Mouse (Mus musculus): ENCODE measurements at regions not wholly inside any gene's neighbourhood (a gene's known extent, or its start where the extent isn't known, plus 50 kb on each side); places are given as distances from the start of the nearest gene placed in this dataset.
A peak's percentile ranks its signal among the peaks of the same experiment; 100 is the strongest.

DNA sequence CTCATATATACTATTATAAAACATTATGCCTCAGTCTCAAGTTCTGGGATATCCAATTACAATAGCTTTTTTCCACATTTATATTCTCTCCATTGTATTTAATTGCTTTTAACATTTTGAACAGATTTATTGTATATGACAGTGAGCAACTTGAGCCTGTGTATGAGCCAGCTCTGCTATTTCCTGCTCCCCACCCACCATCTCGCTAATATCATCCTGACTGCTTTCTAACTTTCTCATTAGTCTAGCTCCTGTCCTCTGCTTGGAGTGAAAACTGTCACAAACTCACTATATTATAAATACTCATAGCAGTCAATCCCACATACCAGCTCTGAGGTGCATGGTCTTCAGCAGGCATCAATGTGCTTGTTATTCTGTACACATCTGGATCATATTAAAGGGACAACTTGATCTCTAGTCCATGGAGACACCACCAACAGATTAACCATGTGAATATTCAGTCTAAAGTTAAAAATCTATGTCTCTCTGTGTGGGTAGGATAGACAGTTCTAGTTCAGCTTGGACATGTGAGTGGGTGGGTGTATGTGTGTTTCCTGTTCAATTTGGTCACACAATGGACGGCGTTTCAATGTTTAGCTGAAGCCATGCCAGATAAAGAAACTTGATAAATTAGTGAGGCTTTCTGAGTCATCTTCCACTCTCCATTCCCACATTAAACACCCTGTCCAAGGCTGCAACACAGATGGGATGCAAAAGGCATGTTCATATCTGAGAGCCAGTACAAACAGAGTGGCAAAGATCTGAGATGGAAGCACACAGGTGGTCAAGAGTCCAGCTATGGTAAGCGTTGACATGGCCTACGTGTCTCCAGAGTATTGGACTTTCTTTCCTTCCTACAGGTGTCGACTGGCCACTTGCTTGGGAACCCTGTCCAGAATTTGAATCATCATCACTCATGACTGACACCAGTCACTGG is 616.1 kb upstream of the Clint1 start:
- Histone ChIP-seq H3K4me1 (no peaks in the 10 kb centered on the region), H3K9me3 (replicated peaks) (no peaks in the 10 kb centered on the region), H3K4me3 (no peak overlapping the region), H3K27me3 (ENCODE audit: low read depth, poor library complexity, severe bottlenecking) (no peaks in the 10 kb centered on the region), H3K27ac (replicated peaks) (no peak overlapping the region), H3K36me3 (no peaks in the 10 kb centered on the region)
- WGBS = 88% methylated on average over 6 of the region's 6 CpGs
- no peak for DNase-seq (ENCODE audit: low spot score)

DNA sequence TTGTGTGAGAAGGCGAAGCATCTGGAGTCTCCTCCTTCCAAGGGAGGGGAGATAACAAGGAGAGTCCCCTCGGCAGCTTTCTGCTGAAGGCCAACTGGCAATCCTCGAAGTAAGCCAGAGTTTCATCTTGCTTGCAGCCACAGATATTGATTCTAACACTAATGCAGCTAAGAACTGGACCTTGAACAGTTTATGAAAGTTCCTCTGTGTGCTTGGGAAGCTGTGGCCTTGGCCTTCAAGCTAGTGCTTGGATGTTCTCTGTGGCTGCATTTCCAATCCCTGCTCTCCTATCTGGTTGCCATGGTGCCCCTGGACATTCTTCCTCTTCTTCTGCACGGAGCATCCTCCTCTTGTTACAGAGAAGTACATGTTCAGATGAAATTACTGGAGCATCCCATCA is 614.8 kb upstream of the Clint1 start:
- no peaks in the 10 kb centered on the region for H3K27me3 ChIP-seq (ENCODE audit: low read depth, poor library complexity, severe bottlenecking)
- 75% methylated on average over 4 of the region's 4 CpGs for WGBS
- DNase-seq (ENCODE audit: low spot score) = no peak
- no peak overlapping the region for H3K27ac ChIP-seq (replicated peaks)
- H3K4me1 ChIP-seq = no peaks in the 10 kb centered on the region
- no peaks in the 10 kb centered on the region for H3K36me3 ChIP-seq
- H3K4me3 ChIP-seq = no peak overlapping the region
- H3K9me3 ChIP-seq (replicated peaks) = no peaks in the 10 kb centered on the region

DNA sequence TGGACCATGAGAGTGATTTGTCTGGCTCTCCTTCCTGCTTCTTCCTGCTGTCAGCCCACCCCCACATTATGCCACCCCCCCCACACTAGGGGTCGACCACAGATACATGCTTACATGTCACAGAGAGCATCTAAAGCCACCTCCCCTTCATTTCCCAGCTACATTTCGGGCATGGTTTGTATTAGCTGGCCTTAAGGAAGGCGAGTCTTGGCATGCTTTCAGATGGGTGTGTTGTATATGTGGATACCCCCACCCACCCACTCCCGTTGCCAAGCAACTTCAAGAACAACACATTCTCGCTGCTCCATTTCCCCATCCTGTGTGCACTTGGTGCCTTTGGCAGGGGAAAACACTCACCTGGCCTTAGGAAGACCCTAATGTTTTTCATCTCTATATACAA is 612.8 kb upstream of the Clint1 start:
- Histone ChIP-seq H3K9me3 (replicated peaks) (no peaks in the 10 kb centered on the region), H3K27ac (replicated peaks) (no peak overlapping the region), H3K4me1 (no peaks in the 10 kb centered on the region), H3K4me3 (no peak overlapping the region), H3K27me3 (ENCODE audit: low read depth, poor library complexity, severe bottlenecking) (no peaks in the 10 kb centered on the region), H3K36me3 (no peaks in the 10 kb centered on the region)
- 86% methylated on average over 5 of the region's 5 CpGs for WGBS
- no peak for DNase-seq (ENCODE audit: low spot score)

DNA sequence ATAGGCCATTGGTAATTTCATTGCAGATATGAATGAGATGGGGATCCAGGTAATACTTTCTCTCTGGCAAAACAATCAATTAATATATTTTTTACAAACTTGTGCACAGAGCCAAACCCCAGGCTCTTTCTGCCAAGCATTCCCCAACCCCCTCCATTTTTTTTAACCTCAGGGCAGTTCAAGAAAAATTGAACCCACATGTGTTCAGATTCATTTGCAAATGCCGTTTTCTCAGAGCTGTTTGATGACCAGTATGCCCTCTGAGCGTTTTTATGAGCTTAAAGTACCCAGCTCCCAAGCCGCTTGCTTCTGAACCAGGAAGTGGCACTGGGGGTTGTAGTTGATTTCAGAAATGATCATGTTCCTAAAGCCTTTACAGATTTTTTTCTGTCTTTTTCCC is 611.4 kb upstream of the Clint1 start:
- H3K4me3 ChIP-seq = no peak overlapping the region
- H3K9me3 ChIP-seq (replicated peaks) = no peaks in the 10 kb centered on the region
- 66% methylated on average over 3 of the region's 3 CpGs for WGBS
- DNase-seq (ENCODE audit: low spot score) = no peak
- no peaks in the 10 kb centered on the region for H3K36me3 ChIP-seq
- H3K4me1 ChIP-seq = no peaks in the 10 kb centered on the region
- H3K27ac ChIP-seq (replicated peaks) = no peak overlapping the region
- no peaks in the 10 kb centered on the region for H3K27me3 ChIP-seq (ENCODE audit: low read depth, poor library complexity, severe bottlenecking)

DNA sequence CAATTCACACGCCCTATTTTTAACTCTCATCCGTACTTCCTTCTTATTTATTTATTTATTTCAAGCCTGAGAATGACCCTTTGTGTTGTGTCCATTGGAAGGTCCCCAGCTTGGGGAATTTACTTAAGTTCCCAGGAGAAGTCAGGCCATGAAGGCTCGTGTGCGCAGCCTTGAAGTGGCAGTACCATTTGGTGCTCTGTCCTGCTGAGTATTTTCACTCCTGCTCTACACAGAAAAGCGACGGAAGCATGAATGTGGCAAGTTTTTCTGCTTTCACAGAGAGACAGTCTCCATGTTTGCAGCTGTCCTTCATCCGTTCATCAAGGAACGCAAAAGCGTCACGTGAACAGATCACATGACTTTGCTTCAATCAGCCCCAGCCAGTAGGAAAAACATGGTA is 610.2 kb upstream of the Clint1 start:
- Histone ChIP-seq H3K36me3 (no peaks in the 10 kb centered on the region), H3K9me3 (replicated peaks) (no peaks in the 10 kb centered on the region), H3K4me3 (no peak overlapping the region), H3K27me3 (ENCODE audit: low read depth, poor library complexity, severe bottlenecking) (no peaks in the 10 kb centered on the region), H3K4me1 (no peaks in the 10 kb centered on the region), H3K27ac (replicated peaks) (no peak overlapping the region; the same call in 1 of the 2 replicates)
- 74% methylated on average over 10 of the region's 10 CpGs for WGBS
- no peak for DNase-seq (ENCODE audit: low spot score)

DNA sequence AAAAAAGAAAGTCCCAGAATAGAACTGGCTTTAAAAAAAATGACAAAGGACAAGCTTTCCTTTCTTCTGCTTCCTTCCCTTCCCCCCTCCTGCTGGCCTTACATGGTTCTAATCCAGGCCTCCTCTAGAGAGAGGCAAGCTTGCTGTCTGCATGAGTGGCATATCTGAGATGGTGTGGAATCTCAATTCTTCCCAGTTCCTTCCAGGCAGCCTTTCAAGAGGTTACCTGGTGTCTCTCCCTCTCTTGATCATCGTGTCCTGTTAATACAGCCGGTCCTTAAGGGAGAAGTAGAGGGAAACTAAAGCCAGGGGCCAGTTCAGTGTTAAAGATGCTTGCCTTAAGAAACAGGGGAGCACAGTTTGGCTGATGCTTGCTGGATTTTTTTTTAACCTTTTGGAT is 607.1 kb upstream of the Clint1 start:
- Histone ChIP-seq H3K4me1 (no peaks in the 10 kb centered on the region), H3K27ac (replicated peaks) (no peak overlapping the region), H3K4me3 (no peak overlapping the region), H3K36me3 (no peaks in the 10 kb centered on the region), H3K27me3 (ENCODE audit: low read depth, poor library complexity, severe bottlenecking) (no peaks in the 10 kb centered on the region), H3K9me3 (replicated peaks) (no peaks in the 10 kb centered on the region)
- DNase-seq (ENCODE audit: low spot score) = no peak
- 69% methylated on average over 2 of the region's 2 CpGs for WGBS

DNA sequence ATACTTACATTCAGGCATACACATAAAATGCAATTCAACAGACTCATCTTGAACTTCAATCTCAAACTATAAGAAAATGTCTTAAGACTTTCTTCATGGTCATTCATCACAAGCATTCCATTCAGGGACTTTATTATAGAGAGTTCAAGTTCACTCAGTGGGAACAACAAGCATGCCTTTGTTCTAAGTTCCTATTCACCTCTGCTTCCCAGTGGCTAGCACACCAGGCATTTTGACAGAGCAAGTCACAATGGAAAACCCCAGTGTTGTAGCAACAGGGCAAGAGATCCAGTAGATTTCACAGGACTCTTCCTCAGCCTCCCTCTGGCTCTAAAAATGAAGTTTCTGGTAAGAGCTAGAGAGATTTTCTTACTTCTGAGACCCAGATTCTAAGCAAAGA is 595.8 kb upstream of the Clint1 start:
- H3K4me1 ChIP-seq = no peaks in the 10 kb centered on the region
- 0 out of 2 replicates have a peak, but pooled peaks cover 4% of the 10 kb centered on the region for H3K9me3 ChIP-seq (replicated peaks)
- H3K36me3 ChIP-seq = no peaks in the 10 kb centered on the region
- DNase-seq (ENCODE audit: low spot score) = no peak
- H3K4me3 ChIP-seq = no peak overlapping the region
- no peaks in the 10 kb centered on the region for H3K27me3 ChIP-seq (ENCODE audit: low read depth, poor library complexity, severe bottlenecking)
- no peak overlapping the region for H3K27ac ChIP-seq (replicated peaks)

DNA sequence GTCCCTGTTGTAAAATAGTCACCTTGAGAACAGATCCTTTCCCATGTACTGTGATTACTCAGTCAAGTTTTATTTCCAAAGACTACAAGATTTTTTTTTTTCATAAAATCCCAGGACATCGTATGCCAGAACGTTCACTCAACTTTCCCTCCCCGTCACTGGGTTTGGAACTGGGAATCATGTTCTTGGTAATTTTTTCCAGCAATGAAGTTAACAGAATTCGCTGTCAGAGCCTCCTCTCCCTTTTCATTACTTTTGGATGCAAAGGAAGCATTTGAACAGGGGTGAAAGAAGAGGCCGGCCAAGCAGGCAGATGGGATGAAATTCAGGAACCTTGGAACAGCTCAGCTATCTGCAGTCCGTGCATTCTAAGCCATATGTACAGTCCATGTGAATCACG is 589.7 kb upstream of the Clint1 start:
- Histone ChIP-seq H3K4me3 (no peak overlapping the region), H3K9me3 (replicated peaks) (no peaks in the 10 kb centered on the region), H3K27ac (replicated peaks) (no peak overlapping the region), H3K36me3 (no peaks in the 10 kb centered on the region), H3K27me3 (ENCODE audit: low read depth, poor library complexity, severe bottlenecking) (no peaks in the 10 kb centered on the region), H3K4me1 (peaks cover 5% of the 10 kb centered on the region; the same call in 1 of the 2 replicates)
- 86% methylated on average over 7 of the region's 7 CpGs for WGBS
- no peak for DNase-seq (ENCODE audit: low spot score)

DNA sequence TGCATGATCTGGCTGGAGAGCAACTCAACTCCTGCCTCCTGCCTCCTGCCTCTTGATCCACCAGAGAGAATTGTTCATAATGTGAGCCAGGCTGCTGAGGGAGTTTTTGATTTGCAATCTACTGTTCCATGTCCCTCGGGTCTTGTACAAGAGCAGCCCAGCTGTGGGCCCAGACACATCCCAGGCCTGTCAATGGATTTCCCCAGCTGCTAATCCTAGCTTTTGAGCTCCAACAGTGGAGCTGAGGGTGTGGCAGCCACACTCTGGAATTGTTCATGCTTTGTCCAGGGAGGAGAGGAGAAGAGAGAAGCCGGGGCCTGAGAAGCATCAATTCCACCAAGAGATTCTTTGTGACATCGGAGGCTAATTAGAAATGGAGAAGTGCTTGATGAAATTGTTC is 587.9 kb upstream of the Clint1 start:
- peak overlapping the region; percentile 46; the same call in 1 of the 2 replicates for H3K27ac ChIP-seq (replicated peaks)
- DNase-seq (ENCODE audit: low spot score) = no peak
- no peaks in the 10 kb centered on the region for H3K27me3 ChIP-seq (ENCODE audit: low read depth, poor library complexity, severe bottlenecking)
- H3K36me3 ChIP-seq = no peaks in the 10 kb centered on the region
- H3K9me3 ChIP-seq (replicated peaks) = no peaks in the 10 kb centered on the region
- H3K4me1 ChIP-seq = peaks cover 5% of the 10 kb centered on the region; the same call in 1 of the 2 replicates
- no peak overlapping the region for H3K4me3 ChIP-seq
- 58% methylated on average over 3 of the region's 3 CpGs for WGBS

DNA sequence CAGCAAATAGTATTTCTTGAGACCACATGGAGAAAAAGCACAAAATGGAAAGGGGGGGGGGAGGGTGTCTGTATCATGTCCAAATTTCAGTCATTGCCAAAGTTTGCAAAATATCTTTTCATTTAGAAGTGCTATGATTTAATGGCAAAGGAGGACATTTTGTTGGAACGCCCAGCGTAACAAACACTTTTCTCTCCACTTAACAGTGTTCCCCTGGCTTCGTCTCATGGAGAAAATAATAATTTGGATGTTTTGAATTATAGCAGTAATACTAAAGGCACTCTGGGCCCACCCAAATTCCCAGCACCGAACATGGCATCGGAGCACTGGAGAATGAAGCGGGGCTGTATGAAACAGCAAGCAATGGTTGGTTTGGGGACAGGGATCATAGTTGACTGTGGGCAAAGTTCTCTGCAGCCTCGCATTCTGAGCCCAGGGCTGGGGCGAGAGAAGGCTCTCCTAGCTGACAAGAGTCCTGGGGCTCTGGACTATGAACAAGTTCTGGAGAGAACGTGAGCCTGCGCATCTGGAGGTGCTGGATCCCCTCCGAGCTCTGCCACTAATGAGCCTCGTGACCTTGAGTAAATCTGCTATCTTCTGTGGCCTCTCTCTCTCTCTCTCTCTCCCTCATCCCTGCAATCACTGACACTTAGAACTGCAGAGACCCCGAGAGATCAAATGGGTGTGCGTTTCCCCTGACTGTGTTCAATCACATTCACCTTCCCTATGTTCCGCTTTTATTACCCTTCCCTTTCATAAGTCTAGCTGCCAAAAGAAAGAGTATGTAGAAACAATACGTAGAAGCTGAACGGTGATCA is 586.5 kb upstream of the Clint1 start:
- DNase-seq (ENCODE audit: low spot score) = no peak
- WGBS = 92% methylated on average over 17 of the region's 17 CpGs
- no peaks in the 10 kb centered on the region for H3K9me3 ChIP-seq (replicated peaks)
- H3K4me3 ChIP-seq = no peak overlapping the region
- H3K27ac ChIP-seq (replicated peaks) = no peak overlapping the region
- H3K27me3 ChIP-seq (ENCODE audit: low read depth, poor library complexity, severe bottlenecking) = no peaks in the 10 kb centered on the region
- no peaks in the 10 kb centered on the region for H3K36me3 ChIP-seq
- peaks cover 5% of the 10 kb centered on the region; the same call in 1 of the 2 replicates for H3K4me1 ChIP-seq

DNA sequence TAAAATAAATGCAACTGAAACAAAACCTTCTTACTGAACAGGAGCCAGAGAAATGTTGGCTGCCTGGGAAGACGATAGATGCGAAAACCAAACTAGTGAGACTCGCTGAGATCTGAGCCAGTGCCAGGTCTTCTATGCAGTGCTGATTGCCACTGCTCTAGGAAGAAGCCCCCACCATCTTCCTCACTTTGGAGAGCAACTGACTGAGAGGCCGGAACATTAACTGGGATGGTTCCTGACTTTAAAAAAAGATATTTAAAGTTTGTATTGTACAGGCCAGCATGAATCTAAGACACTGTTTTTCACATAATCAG is 585.9 kb upstream of the Clint1 start:
- Histone ChIP-seq H3K36me3 (no peaks in the 10 kb centered on the region), H3K9me3 (replicated peaks) (no peaks in the 10 kb centered on the region), H3K27me3 (ENCODE audit: low read depth, poor library complexity, severe bottlenecking) (no peaks in the 10 kb centered on the region), H3K27ac (replicated peaks) (no peak overlapping the region), H3K4me1 (peaks cover 5% of the 10 kb centered on the region; the same call in 1 of the 2 replicates), H3K4me3 (no peak overlapping the region)
- 90% methylated on average over 4 of the region's 4 CpGs for WGBS
- DNase-seq (ENCODE audit: low spot score) = no peak

DNA sequence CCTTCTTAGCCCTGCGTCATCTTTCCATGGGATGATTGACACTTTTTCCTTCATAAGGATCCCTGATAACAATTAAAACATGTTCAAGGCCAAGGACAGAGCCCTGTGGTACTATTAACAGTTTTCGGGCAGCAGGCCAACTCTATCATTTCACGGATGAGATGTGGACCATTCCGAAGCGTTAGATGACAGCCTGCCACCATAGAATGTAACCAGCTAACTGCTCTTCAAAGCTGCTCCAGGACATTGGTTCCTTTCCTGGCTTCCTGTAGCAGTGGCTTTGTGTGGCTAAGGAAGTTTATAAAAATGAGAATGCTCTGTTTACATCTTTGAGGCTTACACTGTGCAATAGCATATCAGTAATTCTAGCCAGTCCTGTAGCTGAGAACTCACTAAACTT is 582.6 kb upstream of the Clint1 start:
- no peak overlapping the region for H3K4me3 ChIP-seq
- DNase-seq (ENCODE audit: low spot score) = no peak
- no peaks in the 10 kb centered on the region for H3K9me3 ChIP-seq (replicated peaks)
- no peak overlapping the region for H3K27ac ChIP-seq (replicated peaks)
- H3K27me3 ChIP-seq (ENCODE audit: low read depth, poor library complexity, severe bottlenecking) = no peaks in the 10 kb centered on the region
- H3K4me1 ChIP-seq = peaks cover under 1% of the 10 kb centered on the region; the same call in 1 of the 2 replicates
- H3K36me3 ChIP-seq = no peaks in the 10 kb centered on the region
- 92% methylated on average over 5 of the region's 5 CpGs for WGBS

DNA sequence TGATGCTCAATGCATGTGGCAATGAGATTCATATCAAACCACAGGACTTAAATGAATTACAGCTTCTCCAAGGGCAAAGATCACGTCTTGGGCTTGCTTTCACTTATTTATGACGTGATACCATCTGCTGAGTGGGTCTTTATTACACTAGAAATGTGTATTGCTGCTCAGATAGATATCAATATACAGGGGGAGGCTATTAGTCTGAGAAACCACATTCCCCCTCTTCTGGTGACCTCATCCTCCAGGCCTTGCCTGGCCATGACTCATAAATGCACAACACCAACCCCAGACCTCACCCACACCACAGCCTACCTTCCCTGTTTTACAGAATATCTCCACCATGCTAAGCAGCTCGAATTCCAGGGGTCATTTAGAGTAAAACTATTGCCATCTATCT is 580.6 kb upstream of the Clint1 start:
- WGBS = 60% methylated on average over 3 of the region's 3 CpGs
- H3K9me3 ChIP-seq (replicated peaks) = no peaks in the 10 kb centered on the region
- no peak overlapping the region for H3K27ac ChIP-seq (replicated peaks)
- H3K36me3 ChIP-seq = no peaks in the 10 kb centered on the region
- no peak for DNase-seq (ENCODE audit: low spot score)
- H3K4me1 ChIP-seq = no peaks in the 10 kb centered on the region
- H3K4me3 ChIP-seq = no peak overlapping the region
- no peaks in the 10 kb centered on the region for H3K27me3 ChIP-seq (ENCODE audit: low read depth, poor library complexity, severe bottlenecking)

Data from midbrain, embryonic 10.5 days (tissue).